Mouse (Mus musculus): ENCODE measurements at regions not wholly inside any gene's neighbourhood (a gene's known extent, or its start where the extent isn't known, plus 50 kb on each side); places are given as distances from the start of the nearest gene placed in this dataset.

DNA sequence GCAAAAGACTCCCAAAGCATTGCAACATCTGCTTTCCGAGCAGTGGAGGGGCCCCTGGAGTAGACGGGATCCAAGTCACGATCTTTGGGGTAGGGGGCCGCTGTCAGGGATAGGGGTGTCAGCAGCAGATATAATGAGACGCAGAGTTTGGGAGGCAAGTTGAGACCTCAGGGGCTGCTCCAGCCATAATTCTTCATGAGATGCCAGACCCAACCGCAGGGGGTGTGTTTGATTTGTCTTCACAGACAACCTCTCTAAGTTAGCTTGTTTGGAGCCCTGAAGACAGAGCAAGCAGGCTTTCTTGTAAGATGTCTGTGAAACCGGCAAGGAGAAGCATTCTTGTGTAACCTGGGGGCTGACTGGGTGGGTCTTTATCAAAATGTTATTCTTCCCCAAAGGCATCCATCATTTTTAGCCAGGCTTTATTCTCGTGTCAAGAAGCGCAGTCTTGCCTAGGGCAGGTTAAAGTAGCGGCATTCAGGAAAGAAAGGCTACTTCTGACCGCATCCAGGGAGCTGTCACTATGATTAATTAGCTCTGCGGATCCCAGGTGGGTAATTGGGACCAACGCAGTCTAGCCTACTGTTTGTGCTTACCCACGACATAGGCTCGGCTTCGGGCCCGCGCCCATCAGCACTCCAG is 234.6 kb downstream of the 1500009L16Rik start:
- intact Hi-C loops (cut with DNase I), result no loop called here

DNA sequence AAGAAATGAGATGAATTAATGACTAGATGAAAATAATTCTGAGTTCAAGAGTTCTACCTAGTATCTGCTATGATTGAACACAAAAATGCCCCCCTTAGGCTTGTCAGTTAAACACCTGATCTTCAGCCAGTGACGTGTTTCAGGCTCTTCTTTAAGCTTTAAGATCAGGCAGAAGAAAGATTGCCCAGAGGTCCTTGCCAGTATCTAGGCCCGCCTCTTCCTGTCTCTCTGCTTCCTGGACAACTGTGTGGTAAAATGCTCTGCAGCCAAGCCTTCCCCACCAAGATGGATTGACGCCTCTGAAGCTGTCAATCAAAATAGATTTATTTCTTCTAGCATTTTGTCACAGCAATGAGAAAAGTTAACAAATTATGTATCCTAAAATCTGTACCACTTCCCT is 235.7 kb downstream of the 1500009L16Rik start:
- no peak for DNase-seq (ENCODE audit: low spot score in 2 of 2)
- intact Hi-C loops (cut with DNase I), result no loop called here

More for the DNA sequence above, 234.6 kb downstream of the 1500009L16Rik start:
- no peak for DNase-seq (ENCODE audit: low spot score in 2 of 2)

DNA sequence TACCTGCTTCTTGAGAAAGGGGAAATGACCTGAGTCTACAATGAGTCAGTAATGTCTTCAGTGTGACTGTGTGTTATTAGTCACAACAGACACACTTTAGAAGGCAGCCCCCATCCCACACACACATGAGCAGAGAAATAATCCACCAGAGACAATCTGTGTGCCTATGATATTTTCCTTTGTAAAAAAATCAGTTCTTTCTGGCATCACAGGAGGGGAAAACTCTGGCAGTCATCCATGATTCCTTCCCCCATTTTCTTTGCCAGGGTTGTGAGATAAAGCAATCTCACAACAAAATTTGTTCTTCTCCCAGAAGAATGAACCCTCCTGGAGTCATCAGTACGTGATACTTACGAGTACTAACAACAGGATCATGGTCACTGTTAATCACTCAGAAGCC is 236.2 kb downstream of the 1500009L16Rik start:
- DNase-seq (ENCODE audit: low spot score in 2 of 2), result no peak
- intact Hi-C loops (cut with DNase I), result no loop called here

DNA sequence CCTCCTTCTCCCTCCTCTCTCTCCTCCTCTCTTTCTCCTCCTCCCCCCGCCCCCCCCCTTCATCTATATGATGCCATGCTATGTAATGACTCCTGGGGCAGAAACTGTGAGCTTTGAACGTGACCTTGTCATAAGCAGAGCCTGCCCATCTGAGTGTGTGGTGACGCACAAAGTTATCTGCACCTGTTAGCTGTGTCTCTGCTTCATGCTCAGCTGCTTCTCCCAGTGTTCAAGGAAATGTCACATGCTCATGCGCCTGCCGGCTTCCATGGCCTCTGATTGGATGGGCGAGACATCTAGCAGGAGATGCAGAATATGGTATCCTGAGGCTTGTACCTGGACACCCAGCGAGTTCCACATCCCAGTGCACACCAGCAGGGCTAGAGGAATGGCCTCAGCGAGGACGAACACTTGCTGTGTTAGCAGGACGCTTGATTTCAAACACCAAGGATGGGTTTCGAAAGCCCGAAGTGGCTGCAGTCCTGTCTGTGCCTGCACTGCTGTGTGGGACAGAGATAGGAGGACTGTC is 240.6 kb downstream of the 1500009L16Rik start:
- intact Hi-C loops (cut with DNase I), result no loop called here
- DNase-seq (ENCODE audit: low spot score in 2 of 2), result no peak

DNA sequence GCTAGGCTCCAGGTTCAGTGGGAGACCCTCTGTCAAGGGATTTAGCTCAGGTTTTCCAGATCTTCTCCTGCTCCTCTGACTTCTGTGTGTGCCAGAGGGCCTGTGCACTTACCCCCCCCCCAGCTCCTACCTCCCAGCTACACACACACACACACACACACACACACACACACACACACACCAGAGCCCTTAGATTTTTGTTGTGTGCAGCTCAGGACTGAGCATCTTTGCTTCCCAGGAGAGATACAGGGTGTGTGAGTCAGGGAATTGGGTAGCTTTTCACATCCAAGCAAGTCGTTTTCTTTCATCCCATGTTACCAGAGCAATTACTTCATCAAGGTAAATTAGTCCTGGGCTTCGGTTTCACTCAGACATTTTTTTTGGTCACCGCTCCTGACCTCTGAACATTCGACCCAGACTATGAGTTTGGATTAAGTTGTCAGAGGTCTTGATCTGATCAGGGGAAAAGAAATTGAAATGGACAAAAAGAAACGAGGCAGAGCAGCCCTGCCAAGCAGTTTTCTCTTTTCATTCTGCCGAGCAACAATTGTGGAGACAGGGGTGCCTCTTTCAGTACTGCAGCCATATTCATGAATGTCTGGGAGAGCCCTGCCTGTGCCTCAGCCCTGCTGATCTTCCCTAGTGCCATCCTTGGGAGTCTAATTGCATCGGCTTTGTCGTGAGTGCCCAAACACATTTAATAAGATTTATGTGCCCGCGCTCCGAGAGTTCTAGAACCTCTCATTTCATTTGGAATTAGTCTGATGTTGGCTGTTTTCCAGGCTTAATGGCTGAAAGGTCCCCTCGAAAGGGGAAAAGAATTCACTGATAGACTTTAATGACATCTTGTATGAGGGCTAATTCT is 241.3 kb downstream of the 1500009L16Rik start:
- no peak for DNase-seq (ENCODE audit: low spot score in 2 of 2)
- intact Hi-C loops (cut with DNase I), result no loop called here

DNA sequence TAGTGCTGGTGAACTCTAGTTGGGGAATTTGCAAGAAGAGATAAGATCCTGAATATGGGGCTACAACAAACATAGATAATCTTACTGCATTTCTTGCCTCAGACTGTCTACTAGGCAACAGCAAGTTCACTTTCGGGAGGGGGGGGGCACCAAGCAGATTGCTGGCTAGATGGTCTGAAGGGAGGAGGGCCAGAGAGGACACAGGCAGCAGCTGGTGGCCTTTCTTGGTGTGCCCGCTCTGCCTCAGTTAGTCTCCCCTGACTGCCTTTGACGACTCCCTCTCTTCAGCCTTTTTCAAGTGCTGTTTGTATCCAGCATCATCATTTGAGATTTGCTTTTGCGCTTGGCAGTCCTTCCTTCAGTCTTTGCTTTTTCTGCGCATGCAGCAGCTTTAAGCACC is 242.2 kb downstream of the 1500009L16Rik start:
- intact Hi-C loops (cut with DNase I), result no loop called here

DNA sequence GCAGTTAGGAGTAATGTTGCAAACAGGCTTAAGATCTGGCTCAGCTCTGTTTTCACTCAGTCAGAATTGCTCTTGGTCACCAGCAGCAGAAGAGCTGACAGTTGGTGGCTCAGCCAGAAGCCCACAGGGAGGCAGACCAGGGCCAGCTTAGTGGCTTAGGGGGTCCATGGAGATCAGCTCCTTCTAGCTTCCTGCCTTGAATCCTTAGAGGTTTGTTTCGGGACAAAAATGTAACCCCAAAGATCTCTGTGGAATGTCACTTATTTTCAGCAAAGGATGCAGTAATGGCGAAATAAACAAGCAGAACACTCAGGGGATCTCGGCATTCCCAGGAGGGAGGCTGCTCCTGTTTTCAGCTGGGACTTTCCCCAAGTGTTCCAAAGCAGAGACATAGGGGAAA is 247.8 kb downstream of the 1500009L16Rik start:
- DNase-seq (ENCODE audit: low spot score in 2 of 2), result no peak
- intact Hi-C loops (cut with DNase I), result no loop called here

More for the DNA sequence above, 242.2 kb downstream of the 1500009L16Rik start:
- DNase-seq (ENCODE audit: low spot score in 2 of 2), result no peak

DNA sequence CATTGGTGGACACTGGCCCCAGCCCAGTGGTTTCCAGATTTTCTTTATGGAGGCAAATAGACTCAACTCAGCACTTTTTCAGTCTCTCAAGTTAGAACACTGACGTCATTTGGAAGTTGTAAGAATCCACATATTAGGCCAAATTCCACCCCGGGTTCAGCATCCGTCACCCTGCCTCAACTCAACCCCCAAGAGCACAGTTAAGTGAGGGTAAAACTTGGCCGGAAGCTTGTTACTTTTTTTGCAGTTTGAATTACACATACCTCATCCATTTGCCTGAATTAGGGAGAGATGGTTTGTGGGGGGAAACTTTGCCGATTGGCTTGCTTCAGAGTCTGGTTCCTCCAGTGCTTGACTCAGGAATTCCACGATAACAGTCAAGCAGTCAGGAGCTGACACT is 251.9 kb downstream of the 1500009L16Rik start:
- DNase-seq (ENCODE audit: low spot score in 2 of 2), result no peak
- intact Hi-C loops (cut with DNase I), result no loop called here

DNA sequence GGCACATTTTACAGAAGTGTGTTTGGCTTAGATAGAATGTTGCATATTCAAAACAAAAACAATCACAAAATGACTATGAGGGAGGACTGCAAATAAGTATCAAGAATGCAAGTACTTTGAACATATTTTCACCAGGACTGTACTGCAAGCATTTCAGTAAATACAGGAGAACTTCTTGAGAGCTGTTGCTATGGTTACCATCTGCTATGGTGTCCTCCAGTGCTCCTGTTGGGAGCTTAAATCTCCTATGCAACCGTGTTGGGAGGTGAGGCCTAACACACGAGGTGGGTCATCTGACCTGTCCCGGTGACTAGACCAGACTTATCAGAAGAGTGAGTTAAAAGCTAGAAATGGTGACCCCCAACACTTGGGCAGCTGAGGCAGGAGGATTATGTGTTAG is 253.9 kb downstream of the 1500009L16Rik start:
- peak in 1 of 2 experiments; percentile 60 for DNase-seq (ENCODE audit: low spot score in 2 of 2)
- intact Hi-C loops (cut with DNase I), result no loop called here

DNA sequence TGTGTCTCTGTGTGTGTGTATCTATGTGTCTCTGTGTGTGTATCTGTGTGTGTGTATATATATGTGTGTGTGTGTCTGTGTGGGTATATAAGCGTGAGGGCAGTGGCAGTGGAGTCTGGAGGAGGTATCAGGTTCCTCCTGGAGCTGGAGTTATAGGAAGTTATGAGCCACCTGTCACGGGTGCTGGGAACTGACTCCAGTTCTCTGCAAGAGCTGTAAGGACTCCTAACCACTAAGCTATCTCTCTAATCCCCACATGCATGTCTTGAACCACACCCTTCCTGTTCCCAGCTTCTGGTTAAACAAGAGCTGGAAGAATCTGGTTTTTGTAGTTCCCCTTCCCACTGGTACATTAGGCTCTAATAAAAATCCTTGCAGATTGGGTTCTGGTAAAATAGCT is 257.3 kb downstream of the 1500009L16Rik start:
- intact Hi-C loops (cut with DNase I), result no loop called here
- no peak for DNase-seq (ENCODE audit: low spot score in 2 of 2)

DNA sequence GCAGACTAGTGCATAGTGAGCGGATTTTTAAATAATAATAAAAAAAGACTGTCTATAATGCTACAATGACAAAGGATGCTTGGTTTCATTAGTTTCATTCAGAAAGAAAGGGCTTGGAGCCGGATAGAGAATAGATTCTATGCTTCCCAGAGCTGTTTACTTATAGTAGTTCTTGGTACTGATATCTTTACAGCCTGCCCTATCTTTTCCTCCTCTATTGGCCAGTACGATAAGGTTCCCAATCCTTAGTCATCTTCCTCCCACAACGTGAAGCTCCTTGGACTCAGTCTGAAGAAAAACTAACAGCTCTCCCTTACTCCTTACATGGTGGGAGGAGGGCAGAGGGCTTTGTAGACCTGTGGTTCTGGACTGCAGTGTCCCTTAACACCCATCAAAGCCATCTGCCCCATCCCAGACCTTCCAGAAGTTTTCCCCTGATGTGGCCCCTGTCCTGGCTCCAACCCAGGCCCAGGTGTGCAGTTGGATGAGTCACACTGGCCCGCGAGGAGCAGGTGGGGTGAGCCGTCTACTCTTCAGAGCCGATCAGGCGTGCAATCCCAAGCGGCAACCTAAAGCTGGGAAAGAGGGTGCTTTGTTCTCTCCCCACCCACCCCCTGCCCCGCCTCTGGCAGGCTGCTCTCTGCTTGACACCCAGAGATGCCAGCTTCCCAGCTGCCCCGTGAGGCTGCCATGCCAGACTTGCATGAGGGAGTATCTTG is 262.2 kb downstream of the 1500009L16Rik start:
- no peak for DNase-seq (ENCODE audit: low spot score in 2 of 2)
- intact Hi-C loops (cut with DNase I), result no loop called here

DNA sequence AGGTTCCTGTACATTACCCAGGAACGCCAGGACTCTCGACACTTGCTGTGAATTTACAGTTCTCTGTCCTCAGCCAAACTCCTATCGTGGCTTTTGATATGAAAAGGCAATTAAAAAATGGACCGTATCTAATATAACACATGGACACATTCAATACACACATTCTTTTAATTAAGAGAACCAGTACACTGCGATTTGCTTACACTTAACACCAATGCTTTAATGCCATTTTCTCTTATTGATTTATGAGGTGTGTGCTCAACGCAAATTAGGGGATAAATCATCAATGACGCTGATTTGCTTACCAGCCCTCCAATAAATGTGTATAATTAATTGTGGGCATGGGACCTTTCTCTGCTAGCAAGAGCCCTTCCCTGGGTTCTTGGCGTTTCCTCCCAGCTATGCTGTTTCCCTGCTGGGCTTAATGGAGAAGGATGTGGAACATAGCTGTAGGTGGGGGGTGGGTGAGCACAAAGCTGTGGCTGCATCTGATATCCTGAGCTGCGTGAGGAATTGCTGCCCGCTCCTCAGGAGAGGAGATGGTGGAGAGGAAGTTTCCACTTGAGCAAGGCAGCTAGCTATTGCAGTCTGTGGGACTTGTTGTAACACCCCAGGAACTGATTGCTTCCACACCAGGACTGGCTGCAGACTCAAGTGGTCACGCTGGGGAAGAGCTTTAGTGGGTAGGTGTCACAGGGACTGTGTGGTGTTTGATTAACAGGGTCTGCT is 270.1 kb downstream of the 1500009L16Rik start:
- no peak for DNase-seq (ENCODE audit: low spot score in 2 of 2)
- intact Hi-C loops (cut with DNase I), result no loop called here

DNA sequence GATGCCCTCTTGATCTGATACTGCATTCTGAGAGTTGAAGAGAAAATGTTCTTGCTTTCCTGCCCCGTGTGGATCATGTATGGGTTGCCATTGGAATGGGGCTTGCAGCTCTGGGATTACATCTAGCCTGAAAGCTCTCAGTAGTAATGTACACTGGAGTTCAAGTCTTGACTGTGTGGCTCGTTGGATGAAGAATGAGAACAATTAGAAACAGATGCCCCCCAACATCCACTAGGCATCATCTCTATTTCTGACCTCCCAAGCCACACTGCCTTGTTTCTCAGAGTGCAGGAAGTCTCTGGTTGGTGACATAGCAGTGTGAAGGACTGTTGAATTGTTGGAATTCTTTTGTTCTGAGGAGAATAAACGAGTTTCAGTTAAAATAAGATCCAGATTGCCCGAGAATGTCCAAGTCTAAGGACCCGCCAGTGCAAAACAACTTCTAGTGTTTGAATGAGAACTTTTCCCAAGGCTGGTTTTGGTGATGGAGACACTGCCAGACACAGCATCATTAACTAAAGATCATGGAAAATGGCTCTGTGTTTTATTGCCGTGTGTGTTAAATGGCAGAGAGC is 272.4 kb downstream of the 1500009L16Rik start:
- intact Hi-C loops (cut with DNase I), result no loop called here
- no peak for DNase-seq (ENCODE audit: low spot score in 2 of 2)

DNA sequence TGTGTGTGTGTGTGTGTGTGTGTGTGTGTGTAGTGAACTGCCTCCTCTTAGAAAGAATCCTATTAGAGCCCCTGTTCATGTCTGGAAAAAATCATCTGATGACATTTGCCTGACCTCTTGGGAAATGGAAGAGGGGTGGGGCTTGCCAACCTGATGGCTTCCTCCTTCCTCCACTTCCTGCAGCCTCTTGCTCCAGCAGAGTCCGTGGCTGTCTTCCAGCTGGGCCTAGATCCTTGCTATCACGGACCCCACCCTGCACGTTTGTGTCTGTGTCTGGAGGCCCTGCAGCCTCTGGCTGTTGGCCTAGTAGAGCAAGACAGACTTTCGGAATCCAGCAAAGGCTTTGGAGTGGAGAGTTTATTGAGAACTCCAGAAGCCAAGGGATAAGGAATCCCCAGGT is 273.2 kb downstream of the 1500009L16Rik start:
- intact Hi-C loops (cut with DNase I), result no loop called here
- DNase-seq (ENCODE audit: low spot score in 2 of 2), result no peak

DNA sequence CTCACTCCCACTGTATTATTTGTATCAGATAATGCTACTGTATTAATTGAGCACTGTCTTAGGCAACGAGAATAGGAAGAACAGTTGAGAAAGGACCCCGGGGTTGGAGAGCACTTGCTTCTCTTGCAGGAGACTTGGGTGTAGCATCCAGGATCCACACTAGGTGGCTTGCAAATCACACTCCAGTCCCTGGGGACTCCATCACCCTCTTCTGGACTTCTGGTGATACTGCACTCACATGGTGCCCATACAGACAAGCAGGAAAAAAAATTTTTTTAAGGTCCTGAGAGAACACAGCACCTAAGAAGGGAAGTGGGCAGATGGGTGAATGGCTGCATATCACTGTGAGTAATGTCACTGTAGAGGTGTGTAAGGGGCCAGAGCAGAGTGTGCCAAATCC is 273.8 kb downstream of the 1500009L16Rik start:
- intact Hi-C loops (cut with DNase I), result no loop called here
- peak in 1 of 2 experiments; percentile 26 for DNase-seq (ENCODE audit: low spot score in 2 of 2)

DNA sequence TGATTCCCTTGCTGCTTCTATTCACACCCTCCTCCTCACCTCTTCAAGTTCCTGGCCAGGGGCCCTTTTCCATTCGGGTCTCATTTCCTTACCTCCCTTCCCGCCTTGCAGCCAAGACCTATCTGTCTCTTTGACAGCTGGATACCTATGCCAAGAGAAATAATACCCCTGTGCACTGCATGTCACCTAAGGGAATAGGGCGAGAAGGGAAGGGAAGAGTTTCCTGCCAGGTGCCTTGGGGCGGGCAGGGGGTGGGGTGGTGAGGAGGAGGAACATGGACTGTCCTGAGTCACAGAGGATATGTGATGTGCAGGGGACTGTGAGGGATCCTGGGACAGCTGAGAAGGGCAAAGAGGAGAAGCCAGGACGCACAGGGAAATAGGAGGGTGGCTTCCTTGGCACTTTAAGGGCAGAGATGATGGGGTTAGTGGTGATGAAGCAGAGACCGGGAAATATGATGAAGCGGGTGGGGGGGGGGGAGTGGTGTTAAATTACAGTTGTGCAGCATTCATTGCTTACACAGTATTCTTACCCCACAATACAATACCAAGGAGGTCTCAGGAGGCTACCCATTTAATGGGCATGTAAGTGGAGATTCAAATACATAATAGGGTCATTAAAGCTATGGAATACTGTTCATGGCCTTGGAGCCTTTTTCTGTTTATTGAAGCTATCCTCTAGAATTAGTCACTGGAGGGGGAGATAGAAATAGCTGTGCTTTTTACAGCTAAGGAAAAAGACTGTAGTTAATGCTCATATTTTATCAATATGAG is 278.0 kb downstream of the 1500009L16Rik start:
- intact Hi-C loops (cut with DNase I), result no loop called here
- DNase-seq (ENCODE audit: low spot score in 2 of 2), result no peak

DNA sequence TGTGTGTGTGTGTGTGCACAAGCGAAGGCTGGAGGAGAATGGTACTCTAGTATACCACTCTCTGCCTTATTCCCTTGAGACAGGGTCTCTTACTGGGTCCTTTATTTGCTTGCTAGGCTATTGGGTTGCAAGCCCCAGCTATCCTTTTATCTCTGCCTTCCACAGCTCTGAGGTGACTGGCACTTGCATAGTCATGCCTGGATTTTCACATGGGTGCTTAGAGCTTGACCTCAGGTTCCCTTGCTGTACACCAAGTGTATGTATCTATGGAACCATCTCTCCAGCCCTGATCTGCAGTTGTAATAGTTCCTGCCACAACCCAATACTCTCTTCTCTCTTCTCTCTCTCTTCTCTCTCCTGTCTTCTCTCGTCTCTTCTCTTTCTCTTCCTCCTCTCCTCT is 280.1 kb downstream of the 1500009L16Rik start:
- intact Hi-C loops (cut with DNase I), result no loop called here
- DNase-seq (ENCODE audit: low spot score in 2 of 2), result no peak

DNA sequence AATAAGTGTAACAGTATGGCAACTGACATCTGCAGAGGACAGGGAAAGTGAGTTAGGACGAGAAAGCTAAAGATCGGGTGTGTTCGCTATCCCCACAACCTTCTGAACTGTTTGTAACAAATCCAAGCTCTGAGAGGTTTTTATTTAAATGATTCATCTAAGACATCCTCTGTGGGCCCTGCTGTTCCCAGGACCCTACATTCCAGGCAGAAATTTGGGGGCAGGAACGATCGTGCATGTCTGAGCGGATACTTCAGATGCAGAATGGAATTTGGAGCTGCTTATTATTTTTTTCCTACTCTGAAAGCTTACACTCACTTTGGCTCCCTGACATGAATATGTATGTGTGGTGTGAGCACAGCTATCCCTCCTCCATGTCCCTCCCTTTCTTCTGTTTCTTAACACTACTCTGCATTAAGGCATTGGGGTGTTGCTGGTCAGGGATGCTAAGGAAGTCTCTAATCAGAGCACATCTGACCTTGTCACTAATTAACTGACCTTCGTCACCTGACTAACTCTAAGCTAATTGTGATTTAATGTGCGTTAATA is 281.0 kb downstream of the 1500009L16Rik start:
- DNase-seq (ENCODE audit: low spot score in 2 of 2), result no peak
- intact Hi-C loops (cut with DNase I), result no loop called here
